Mouse (Mus musculus) intestine, embryonic 16.5 days (tissue): ENCODE data around the gene Dpf1. TPM values are rescaled to one million over a fixed set of nuclear protein-coding genes. Genes with fewer than 3 reads are reported as not detected.

Experiments
- ATAC-seq: fragments of 200-750 bp; cut with Nextera tagmentation; 2 replicates; pipeline ENCODE4 v1.8.0; 2017; ENCODE audit warnings: moderate TSS enrichment, moderate library complexity
- H3K27ac ChIP-seq: fragments of 300-500 bp; sonication (generic); 2 replicates; pipeline ENCODE4 v1.5.1; 2014; ENCODE audit warnings: mild to moderate bottlenecking, low read length
- H3K27me3 ChIP-seq: fragments of 300-500 bp; sonication (generic); replicated peaks from 2 replicates; pipeline ENCODE4 v1.6.1; 2014; ENCODE audit warnings: low read length, control low read depth, mixed read lengths; ENCODE audit not compliant: control insufficient read depth, insufficient read depth
- H3K36me3 ChIP-seq: fragments of 300-500 bp; sonication (generic); 2 replicates; pipeline ENCODE4 v1.6.1; 2014; ENCODE audit warnings: low read length, control low read depth; ENCODE audit not compliant: control insufficient read depth, insufficient read depth
- H3K4me1 ChIP-seq: fragments of 300-500 bp; sonication (generic); 2 replicates; pipeline ENCODE4 v1.6.1; 2014; ENCODE audit warnings: low read length, control low read depth, mixed read lengths; ENCODE audit not compliant: control insufficient read depth, insufficient read depth
- H3K4me2 ChIP-seq: fragments of 300-500 bp; sonication (generic); 2 replicates; pipeline ENCODE4 v1.6.1; 2014; ENCODE audit warnings: low read depth, low read length, control low read depth
- H3K4me3 ChIP-seq: fragments of 300-500 bp; sonication (generic); 2 replicates; pipeline ENCODE4 v1.5.1; 2014; ENCODE audit warnings: mild to moderate bottlenecking, low read length
- H3K9ac ChIP-seq: fragments of 300-500 bp; sonication (generic); 2 replicates; pipeline ENCODE4 v1.6.1; 2014; ENCODE audit warnings: low read depth, low read length
- H3K9me3 ChIP-seq: fragments of 300-500 bp; sonication (generic); 2 replicates; pipeline ENCODE4 v1.6.1; 2016; ENCODE audit warnings: low read length, control low read depth; ENCODE audit not compliant: control insufficient read depth
- WGBS: fragments of 180-500 bp; shearing (Covaris S2); extraction: QIAGEN DNeasy Blood & Tissue Kit; methylation state at CpG from one replicate; pipeline ENCODE4 v1.1.7; 2014; 5-methylcytosine and 5-hydroxymethylcytosine counted together
- polyA plus RNA-seq: library from polyadenylated mRNA; unstranded; fragments of >200 nt; fragmentation: Nextera tagmentation; extraction: Ambion mirVana; gene quantifications from 2 replicates; pipeline ENCODE4 v1.2.1, GENCODE M21; 2015

Gene Dpf1
- polyA plus RNA-seq, 1 experiment from 2014 or later = 6.8 TPM

DNA sequence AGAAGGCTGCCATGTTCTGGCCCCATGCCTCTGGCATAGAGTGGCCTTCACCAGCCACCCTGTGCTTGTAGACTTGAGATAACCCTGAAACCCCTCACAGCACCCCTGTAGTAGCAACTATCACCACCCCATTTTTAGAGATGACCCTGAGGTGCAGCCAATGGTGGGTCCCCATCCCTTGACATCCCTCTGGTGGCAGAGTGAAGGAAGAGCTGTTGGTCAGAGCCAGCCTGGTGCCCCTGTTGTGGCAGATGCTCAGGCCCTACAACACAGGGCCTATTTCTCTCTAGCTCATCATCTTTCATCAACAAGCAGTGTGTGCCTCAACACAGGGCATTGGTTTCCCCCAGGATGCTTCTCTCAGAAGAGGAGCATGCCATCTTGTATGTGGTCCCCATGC, 31.5 kb downstream of the Dpf1 start:
- Histone ChIP-seq H3K36me3 (peaks cover 13% of the 10 kb centered on the region), H3K27me3 (no peaks in the 10 kb centered on the region), H3K9me3 (no peaks in the 10 kb centered on the region), H3K9ac (no peak overlapping the region), H3K4me3 (no peak overlapping the region), H3K4me1 (peaks cover 12% of the 10 kb centered on the region; the same call in 1 of the 2 replicates), H3K4me2 (no peak overlapping the region), H3K27ac (no peak overlapping the region)
- ATAC-seq = no peak

DNA sequence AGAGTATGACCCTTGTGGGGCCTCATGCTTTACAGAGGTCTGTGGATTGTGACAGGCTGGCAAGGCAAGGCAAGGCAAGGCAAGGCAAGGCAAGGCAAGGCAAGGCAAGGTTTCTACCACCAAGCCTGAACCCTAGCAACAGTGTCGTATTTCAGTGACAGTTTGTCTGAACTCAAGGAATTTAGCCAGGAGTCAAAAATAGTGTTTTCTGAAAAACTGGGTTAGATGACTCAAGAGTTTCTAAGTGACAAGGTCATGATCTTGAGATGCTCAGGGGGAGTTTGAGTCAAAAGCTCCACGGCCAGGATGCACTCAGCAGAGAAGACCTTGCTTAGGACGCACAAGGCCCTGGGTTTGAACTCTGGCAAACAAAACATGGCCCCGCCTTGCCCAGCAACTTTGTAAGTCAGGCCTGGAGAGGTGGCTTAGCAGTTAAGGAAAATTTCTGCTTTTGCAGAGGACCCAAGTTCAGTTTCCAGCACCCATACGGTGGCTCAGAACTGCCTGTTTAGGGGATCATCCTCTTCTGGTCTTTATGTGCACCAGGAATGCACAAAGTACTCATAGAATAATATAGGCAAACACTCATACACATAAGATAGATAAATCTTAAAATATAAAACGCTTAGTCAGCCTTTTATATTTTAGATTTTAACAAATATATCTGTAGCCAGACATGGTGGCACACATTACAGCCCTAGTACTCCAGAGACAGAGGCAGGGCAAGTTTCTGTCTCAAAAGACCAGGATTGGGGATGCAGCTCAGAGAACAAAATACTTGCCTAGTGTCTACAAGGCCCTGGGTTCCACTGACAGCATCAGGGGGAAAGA, 32.3 kb downstream of the Dpf1 start:
- H3K4me1 ChIP-seq = peaks cover 12% of the 10 kb centered on the region; the same call in 1 of the 2 replicates
- H3K36me3 ChIP-seq = peaks cover 11% of the 10 kb centered on the region
- H3K4me2 ChIP-seq = no peak overlapping the region
- H3K9ac ChIP-seq = no peak overlapping the region
- 79% methylated on average over 6 of the region's 6 CpGs for WGBS
- no peak overlapping the region for H3K4me3 ChIP-seq
- ATAC-seq = no peak
- H3K27me3 ChIP-seq = no peaks in the 10 kb centered on the region
- H3K9me3 ChIP-seq = no peaks in the 10 kb centered on the region
- H3K27ac ChIP-seq = no peak overlapping the region

DNA sequence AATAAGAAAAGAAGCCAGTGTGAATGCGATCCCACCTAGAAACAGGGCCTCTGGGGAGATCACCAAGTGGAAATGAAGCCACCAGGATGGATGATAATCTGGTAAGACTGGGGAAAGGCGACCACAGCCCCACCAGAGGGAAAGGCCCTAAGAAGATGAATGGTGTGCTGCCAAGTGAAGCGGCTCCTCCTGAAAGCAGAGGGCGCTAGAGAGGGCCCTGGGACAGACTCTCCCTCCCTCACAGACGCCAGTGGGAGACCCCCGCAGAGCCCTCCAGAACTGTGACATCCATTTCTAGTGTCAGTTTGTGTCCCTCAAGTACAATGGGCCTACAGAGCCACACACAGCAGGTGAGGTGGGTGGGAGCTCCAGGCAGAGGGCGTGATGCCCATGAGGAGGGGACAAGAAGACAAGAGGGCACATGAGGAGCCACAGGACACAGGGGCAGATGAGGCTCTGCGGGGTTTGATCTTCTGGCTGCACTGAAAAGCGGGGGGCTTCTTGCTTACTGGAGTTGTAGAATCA, 33.1 kb downstream of the Dpf1 start:
- H3K4me2 ChIP-seq = no peak overlapping the region
- ATAC-seq = no peak
- no peak overlapping the region for H3K9ac ChIP-seq
- no peak overlapping the region for H3K27ac ChIP-seq
- H3K36me3 ChIP-seq = peaks cover 11% of the 10 kb centered on the region
- H3K4me1 ChIP-seq = peaks cover 12% of the 10 kb centered on the region; the same call in 1 of the 2 replicates
- no peaks in the 10 kb centered on the region for H3K27me3 ChIP-seq
- no peak overlapping the region for H3K4me3 ChIP-seq
- WGBS = 70% methylated on average over 9 of the region's 9 CpGs
- no peaks in the 10 kb centered on the region for H3K9me3 ChIP-seq

DNA sequence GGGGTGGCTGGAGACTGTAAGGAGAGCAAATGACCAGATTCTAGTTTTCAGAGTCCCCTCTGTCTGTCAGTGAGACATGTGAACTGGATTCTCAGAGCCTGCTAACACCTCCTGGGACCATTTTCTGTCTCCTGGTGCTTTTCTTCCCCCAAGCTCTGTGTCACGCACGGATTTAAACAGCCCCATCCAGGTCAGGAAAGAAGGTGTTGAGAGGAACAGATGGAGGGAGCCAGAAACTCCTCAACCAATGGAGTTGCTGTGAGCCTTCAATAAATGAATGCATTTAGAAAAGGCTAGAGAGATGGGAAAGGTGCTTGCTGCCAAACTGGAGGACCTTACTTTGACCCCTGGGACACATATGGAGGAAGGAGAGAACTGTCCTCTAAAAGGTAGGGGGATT, 34.0 kb downstream of the Dpf1 start:
- no peak for ATAC-seq
- Histone ChIP-seq H3K27ac (peak overlapping the region; percentile 65), H3K9me3 (no peaks in the 10 kb centered on the region), H3K4me3 (no peak overlapping the region), H3K36me3 (peaks cover 8% of the 10 kb centered on the region; the same call in 1 of the 2 replicates), H3K4me1 (peaks cover 12% of the 10 kb centered on the region; the same call in 1 of the 2 replicates), H3K4me2 (no peak overlapping the region), H3K9ac (no peak overlapping the region), H3K27me3 (no peaks in the 10 kb centered on the region)
- WGBS = 91% methylated on average over 2 of the region's 2 CpGs

DNA sequence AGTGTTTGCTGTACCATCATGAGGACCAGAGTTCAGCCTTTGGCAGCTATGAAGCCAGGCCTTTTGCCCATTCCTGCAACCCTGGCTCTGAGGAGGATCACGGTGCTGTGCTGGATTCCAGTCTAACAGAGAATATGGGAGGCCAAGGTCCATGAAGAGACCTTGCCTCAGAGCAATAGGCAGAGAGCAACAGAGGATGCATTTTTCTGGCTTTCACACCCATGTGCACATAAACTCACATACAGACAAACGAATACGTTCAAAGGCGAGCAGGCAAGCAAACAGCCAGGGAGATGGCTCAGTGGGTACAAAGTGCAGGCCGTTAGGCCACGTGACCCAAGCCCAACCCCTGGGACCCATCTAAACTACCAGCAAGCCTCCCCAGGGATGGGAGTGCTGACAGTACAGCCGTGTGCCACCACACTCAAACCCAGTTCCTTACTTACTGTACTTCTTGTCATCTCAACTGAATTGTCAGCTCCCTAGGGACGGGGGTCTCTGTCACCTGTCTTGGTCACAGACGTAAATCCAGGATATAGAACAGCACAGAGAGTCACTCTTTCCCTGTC, 34.7 kb downstream of the Dpf1 start:
- peak overlapping the region; percentile 65 for H3K27ac ChIP-seq

DNA sequence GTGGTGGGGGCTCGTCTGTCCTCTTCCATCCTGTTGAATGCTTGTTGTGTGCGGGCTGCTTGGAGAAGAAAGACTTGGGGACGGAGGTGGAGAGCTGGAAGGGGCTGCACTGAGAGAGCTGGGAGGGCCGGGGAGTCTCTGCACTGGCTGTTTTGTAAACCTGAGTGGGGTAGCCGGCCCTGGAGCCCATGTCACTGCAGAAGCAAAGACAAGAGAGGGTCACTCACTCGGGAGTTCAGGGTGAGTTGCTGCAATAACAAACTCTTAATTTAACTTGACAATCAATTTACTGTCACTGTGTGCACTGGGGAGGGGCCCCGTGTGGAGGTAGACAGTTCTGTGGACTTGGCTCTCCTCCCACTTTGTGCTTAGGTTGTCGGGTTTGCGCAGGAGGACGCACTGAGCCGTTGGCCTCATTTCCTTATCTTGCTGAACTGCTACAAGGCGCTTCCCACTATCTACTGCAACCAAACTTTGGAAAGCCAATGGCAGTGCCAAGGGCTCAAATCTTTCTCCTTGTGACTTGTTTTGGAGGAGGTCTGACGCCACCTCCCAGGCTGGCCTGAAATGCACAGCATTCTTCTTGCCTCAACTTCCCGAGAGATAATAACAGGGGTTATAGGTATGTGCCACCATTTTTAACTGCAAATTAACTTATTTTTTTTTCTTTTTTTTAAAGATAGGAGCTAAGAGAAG, 35.4 kb downstream of the Dpf1 start:
- Histone ChIP-seq H3K27ac (peak overlapping the region; percentile 65), H3K36me3 (peaks cover 8% of the 10 kb centered on the region; the same call in 1 of the 2 replicates), H3K27me3 (no peaks in the 10 kb centered on the region), H3K9ac (no peak overlapping the region), H3K4me1 (peaks cover 12% of the 10 kb centered on the region; the same call in 1 of the 2 replicates), H3K4me2 (no peak overlapping the region), H3K4me3 (no peak overlapping the region), H3K9me3 (no peaks in the 10 kb centered on the region)
- peak; percentile 54 for ATAC-seq
- 61% methylated on average over 14 of the region's 14 CpGs for WGBS

More for the DNA sequence above, 34.7 kb downstream of the Dpf1 start:
- H3K9ac ChIP-seq = no peak overlapping the region
- H3K27me3 ChIP-seq = no peaks in the 10 kb centered on the region
- H3K4me3 ChIP-seq = no peak overlapping the region
- ATAC-seq = peak; percentile 72
- peaks cover 8% of the 10 kb centered on the region; the same call in 1 of the 2 replicates for H3K36me3 ChIP-seq
- H3K4me1 ChIP-seq = peaks cover 12% of the 10 kb centered on the region; the same call in 1 of the 2 replicates
- no peaks in the 10 kb centered on the region for H3K9me3 ChIP-seq
- no peak overlapping the region for H3K4me2 ChIP-seq
- WGBS = 60% methylated on average over 9 of the region's 9 CpGs

DNA sequence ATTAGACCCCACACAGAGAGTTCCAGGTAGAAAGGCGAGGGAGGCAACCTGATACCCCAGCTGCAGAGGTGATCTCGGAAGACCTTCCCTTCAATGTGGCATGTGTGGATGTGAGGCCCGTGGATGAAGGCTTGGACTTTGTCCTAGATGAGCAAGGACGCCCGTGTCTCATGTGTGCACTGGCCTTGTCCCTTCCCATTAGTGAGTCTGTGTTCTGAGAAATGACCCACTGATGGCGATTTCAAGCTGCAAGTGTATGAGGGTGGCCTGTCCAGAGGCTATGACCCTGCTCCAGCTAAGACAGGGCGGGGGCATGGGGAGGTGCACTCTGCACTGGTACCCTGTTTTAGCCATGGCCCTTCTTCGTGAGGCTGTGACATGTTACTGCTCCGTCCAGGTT, 36.5 kb downstream of the Dpf1 start:
- Histone ChIP-seq H3K4me1 (peaks cover 9% of the 10 kb centered on the region; the same call in 1 of the 2 replicates), H3K27me3 (no peaks in the 10 kb centered on the region), H3K4me2 (no peak overlapping the region), H3K4me3 (no peak overlapping the region), H3K9me3 (no peaks in the 10 kb centered on the region), H3K27ac (no peak overlapping the region), H3K36me3 (peaks cover 10% of the 10 kb centered on the region; the same call in 1 of the 2 replicates), H3K9ac (no peak overlapping the region)
- WGBS = 86% methylated on average over 9 of the region's 9 CpGs
- ATAC-seq = no peak

DNA sequence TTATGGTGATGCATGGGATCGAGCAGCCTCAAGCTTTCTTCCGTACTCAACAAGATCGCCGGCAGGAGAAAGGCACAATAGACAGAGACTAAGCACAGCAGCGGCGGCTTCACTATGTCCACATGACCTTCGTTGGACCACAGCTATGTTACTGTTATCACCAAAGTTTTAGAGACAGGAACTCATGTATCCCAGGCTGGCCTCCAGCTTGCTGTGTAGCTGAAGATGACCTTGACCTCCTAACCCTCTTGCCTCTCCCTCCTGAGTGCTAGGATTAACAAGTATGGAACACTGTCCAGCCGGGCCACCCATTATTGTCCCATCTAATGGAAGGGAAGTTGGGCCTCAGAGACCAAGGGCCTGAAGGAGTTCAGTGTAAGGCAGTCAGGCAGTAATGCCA, 37.1 kb downstream of the Dpf1 start:
- Histone ChIP-seq H3K27me3 (no peaks in the 10 kb centered on the region), H3K4me1 (peaks cover 9% of the 10 kb centered on the region; the same call in 1 of the 2 replicates), H3K27ac (no peak overlapping the region), H3K36me3 (peaks cover 11% of the 10 kb centered on the region; the same call in 1 of the 2 replicates), H3K4me2 (no peak overlapping the region), H3K9ac (no peak overlapping the region), H3K9me3 (no peaks in the 10 kb centered on the region), H3K4me3 (no peak overlapping the region)
- 92% methylated on average over 8 of the region's 8 CpGs for WGBS
- no peak for ATAC-seq

DNA sequence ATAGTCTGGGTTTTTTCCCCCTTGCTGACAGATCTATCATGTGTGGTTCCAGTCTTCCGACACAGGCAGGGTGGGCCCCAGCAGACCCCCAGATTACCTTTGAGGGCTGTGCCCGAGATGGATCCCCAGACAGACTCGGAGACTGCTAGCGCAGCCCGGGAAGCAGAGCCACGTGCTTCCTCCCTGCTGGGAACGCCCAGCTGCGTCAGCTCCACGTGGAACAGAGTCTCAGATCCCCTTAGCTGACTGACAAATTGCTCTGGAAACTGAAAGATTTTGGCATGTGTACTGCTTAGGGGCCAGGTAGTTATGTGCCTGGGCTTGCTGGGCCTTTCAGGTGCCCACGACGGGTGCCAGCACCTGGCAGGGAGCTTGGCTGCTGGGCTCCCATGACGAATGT, 38.0 kb downstream of the Dpf1 start:
- Histone ChIP-seq H3K4me2 (no peak overlapping the region), H3K27ac (no peak overlapping the region), H3K4me1 (peaks cover 9% of the 10 kb centered on the region; the same call in 1 of the 2 replicates), H3K9ac (no peak overlapping the region), H3K9me3 (no peaks in the 10 kb centered on the region), H3K36me3 (peaks cover 12% of the 10 kb centered on the region; the same call in 1 of the 2 replicates), H3K27me3 (no peaks in the 10 kb centered on the region), H3K4me3 (no peak overlapping the region)
- ATAC-seq = no peak
- 69% methylated on average over 12 of the region's 12 CpGs for WGBS
